Mouse (Mus musculus): ENCODE results near the gene Chst4. TPM values are rescaled to one million over a fixed set of nuclear protein-coding genes. Genes with fewer than 3 reads are reported as not detected.

Gene Chst4
- polyA plus RNA-seq, 1 experiment from 2014 or later = not detected

GRCm38 (mm10) chr8:109987776-109988175 lies 51.8 kb downstream of the Chst4 start:
- Histone ChIP-seq H3K9me3 (replicated peaks; ENCODE audit: control insufficient read depth, low read length) (no peaks in the 10 kb centered on the region), H3K4me2 (ENCODE audit: low read depth, low read length) (no peak overlapping the region), H3K9ac (replicated peaks; ENCODE audit: low read length) (no peak overlapping the region), H3K27ac (replicated peaks; ENCODE audit: low read depth, low read length) (no peak overlapping the region), H3K4me1 (ENCODE audit: control insufficient read depth, insufficient read depth, low read length) (no peaks in the 10 kb centered on the region), H3K36me3 (replicated peaks; ENCODE audit: control insufficient read depth, insufficient read depth, low read depth, low read length) (no peaks in the 10 kb centered on the region), H3K27me3 (ENCODE audit: control insufficient read depth, insufficient read depth, low read length) (no peaks in the 10 kb centered on the region), H3K4me3 (ENCODE audit: low read depth, low read length) (no peak overlapping the region)
- WGBS = 89% methylated on average over 7 of the region's 7 CpGs
- DNase-seq (ENCODE audit: low spot score) (no peak), ATAC-seq (replicated peaks; ENCODE audit: insufficient number of reproducible peaks, low FRiP score, low TSS enrichment, low read depth) (no peak)

GRCm38 (mm10) chr8:109986384-109986783 lies 53.2 kb downstream of the Chst4 start:
- Histone ChIP-seq H3K36me3 (replicated peaks; ENCODE audit: control insufficient read depth, insufficient read depth, low read depth, low read length) (no peaks in the 10 kb centered on the region), H3K27me3 (ENCODE audit: control insufficient read depth, insufficient read depth, low read length) (no peaks in the 10 kb centered on the region), H3K4me2 (ENCODE audit: low read depth, low read length) (no peak overlapping the region), H3K9ac (replicated peaks; ENCODE audit: low read length) (no peak overlapping the region), H3K9me3 (replicated peaks; ENCODE audit: control insufficient read depth, low read length) (no peaks in the 10 kb centered on the region), H3K27ac (replicated peaks; ENCODE audit: low read depth, low read length) (no peak overlapping the region), H3K4me1 (ENCODE audit: control insufficient read depth, insufficient read depth, low read length) (no peaks in the 10 kb centered on the region), H3K4me3 (ENCODE audit: low read depth, low read length) (no peak overlapping the region)
- DNase-seq (ENCODE audit: low spot score) (no peak), ATAC-seq (replicated peaks; ENCODE audit: insufficient number of reproducible peaks, low FRiP score, low TSS enrichment, low read depth) (no peak)
- 77% methylated on average over 7 of the region's 7 CpGs for WGBS

- H3K4me3 ChIP-seq (ENCODE audit: low read depth, low read length) = no peak overlapping the region
- DNase-seq (ENCODE audit: low spot score) (no peak), ATAC-seq (replicated peaks; ENCODE audit: insufficient number of reproducible peaks, low FRiP score, low TSS enrichment, low read depth) (no peak)
- H3K4me1 ChIP-seq (ENCODE audit: control insufficient read depth, insufficient read depth, low read length) = no peaks in the 10 kb centered on the region
- no peaks in the 10 kb centered on the region for H3K27me3 ChIP-seq (ENCODE audit: control insufficient read depth, insufficient read depth, low read length)
- H3K9ac ChIP-seq (replicated peaks; ENCODE audit: low read length) = no peak overlapping the region
- H3K27ac ChIP-seq (replicated peaks; ENCODE audit: low read depth, low read length) = no peak overlapping the region
- H3K36me3 ChIP-seq (replicated peaks; ENCODE audit: control insufficient read depth, insufficient read depth, low read depth, low read length) = no peaks in the 10 kb centered on the region
- no peaks in the 10 kb centered on the region for H3K9me3 ChIP-seq (replicated peaks; ENCODE audit: control insufficient read depth, low read length)
- H3K4me2 ChIP-seq (ENCODE audit: low read depth, low read length) = no peak overlapping the region
- 46% methylated on average over 5 of the region's 5 CpGs for WGBS
Observed at GRCm38 (mm10) chr8:109983944-109984343, 55.6 kb downstream of the Chst4 start.

- no peak overlapping the region for H3K4me2 ChIP-seq (ENCODE audit: low read depth, low read length)
- H3K27me3 ChIP-seq (ENCODE audit: control insufficient read depth, insufficient read depth, low read length) = no peaks in the 10 kb centered on the region
- WGBS = 79% methylated on average over 15 of the region's 15 CpGs
Observed at GRCm38 (mm10) chr8:109982386-109983105, 57.0 kb downstream of the Chst4 start.

GRCm38 (mm10) chr8:109979339-109979738 lies 60.2 kb downstream of the Chst4 start:
- ATAC-seq (replicated peaks; ENCODE audit: insufficient number of reproducible peaks, low FRiP score, low TSS enrichment, low read depth) = no peak
- no peaks in the 10 kb centered on the region for H3K27me3 ChIP-seq (ENCODE audit: control insufficient read depth, insufficient read depth, low read length)
- WGBS = 78% methylated on average over 6 of the region's 6 CpGs
- H3K9ac ChIP-seq (replicated peaks; ENCODE audit: low read length) = no peak overlapping the region
- no peak overlapping the region for H3K27ac ChIP-seq (replicated peaks; ENCODE audit: low read depth, low read length)
- no peak for DNase-seq (ENCODE audit: low spot score)
- H3K36me3 ChIP-seq (replicated peaks; ENCODE audit: control insufficient read depth, insufficient read depth, low read depth, low read length) = no peaks in the 10 kb centered on the region
- no peak overlapping the region for H3K4me3 ChIP-seq (ENCODE audit: low read depth, low read length)
- H3K4me2 ChIP-seq (ENCODE audit: low read depth, low read length) = no peak overlapping the region
- no peaks in the 10 kb centered on the region for H3K4me1 ChIP-seq (ENCODE audit: control insufficient read depth, insufficient read depth, low read length)
- no peaks in the 10 kb centered on the region for H3K9me3 ChIP-seq (replicated peaks; ENCODE audit: control insufficient read depth, low read length)

More at GRCm38 (mm10) chr8:109982386-109983105, 57.0 kb downstream of the Chst4 start:
- DNase-seq (ENCODE audit: low spot score) = no peak
- Histone ChIP-seq H3K27ac (replicated peaks; ENCODE audit: low read depth, low read length) (no peak overlapping the region), H3K4me1 (ENCODE audit: control insufficient read depth, insufficient read depth, low read length) (no peaks in the 10 kb centered on the region), H3K4me3 (ENCODE audit: low read depth, low read length) (no peak overlapping the region), H3K9ac (replicated peaks; ENCODE audit: low read length) (no peak overlapping the region), H3K36me3 (replicated peaks; ENCODE audit: control insufficient read depth, insufficient read depth, low read depth, low read length) (no peaks in the 10 kb centered on the region), H3K9me3 (replicated peaks; ENCODE audit: control insufficient read depth, low read length) (no peaks in the 10 kb centered on the region)
- ATAC-seq (replicated peaks; ENCODE audit: insufficient number of reproducible peaks, low FRiP score, low TSS enrichment, low read depth) = no peak

Other genes with a start within 250 kb of the Chst4 start
- gene Phlpp2, start 171.2 kb downstream of the Chst4 start, polyA plus RNA-seq (2014; fragmentation: Nextera tagmentation; extraction: Ambion mirVana) = 2.4 and 2.8 TPM in 2 replicates
- 0.43 and 0.65 TPM in 2 replicates for gene Marveld3, start 77.5 kb downstream of the Chst4 start, polyA plus RNA-seq (2014; fragmentation: Nextera tagmentation; extraction: Ambion mirVana)
- not detected in 2 replicates for gene Tat, start 49.3 kb downstream of the Chst4 start, polyA plus RNA-seq (2014; fragmentation: Nextera tagmentation; extraction: Ambion mirVana)
- gene Zfp612, start 40.0 kb upstream of the Chst4 start, polyA plus RNA-seq (2014; fragmentation: Nextera tagmentation; extraction: Ambion mirVana) = 8.9 and 9.4 TPM in 2 replicates
- not detected in 2 replicates for gene Gm21964, start 61.5 kb upstream of the Chst4 start, polyA plus RNA-seq (2014; fragmentation: Nextera tagmentation; extraction: Ambion mirVana)
- gene Gm17720, start 63.0 kb upstream of the Chst4 start, polyA plus RNA-seq (2014; fragmentation: Nextera tagmentation; extraction: Ambion mirVana) = not detected in 2 replicates
- 5.0 and 6.6 TPM in 2 replicates for gene Calb2, start 128.5 kb upstream of the Chst4 start, polyA plus RNA-seq (2014; fragmentation: Nextera tagmentation; extraction: Ambion mirVana)
- 10.0 and 10.8 TPM in 2 replicates for gene Cmtr2, start 175.9 kb upstream of the Chst4 start, polyA plus RNA-seq (2014; fragmentation: Nextera tagmentation; extraction: Ambion mirVana)
- 0.17 TPM in 1 of 2 replicates, not detected in the other for gene Hydin, start 227.2 kb upstream of the Chst4 start, polyA plus RNA-seq (2014; fragmentation: Nextera tagmentation; extraction: Ambion mirVana)

Measured in embryonic facial prominence, embryonic 11.5 days (tissue).